24 mouse cellular contexts compared by ENCODE assay signal in the genomic region with DNA sequence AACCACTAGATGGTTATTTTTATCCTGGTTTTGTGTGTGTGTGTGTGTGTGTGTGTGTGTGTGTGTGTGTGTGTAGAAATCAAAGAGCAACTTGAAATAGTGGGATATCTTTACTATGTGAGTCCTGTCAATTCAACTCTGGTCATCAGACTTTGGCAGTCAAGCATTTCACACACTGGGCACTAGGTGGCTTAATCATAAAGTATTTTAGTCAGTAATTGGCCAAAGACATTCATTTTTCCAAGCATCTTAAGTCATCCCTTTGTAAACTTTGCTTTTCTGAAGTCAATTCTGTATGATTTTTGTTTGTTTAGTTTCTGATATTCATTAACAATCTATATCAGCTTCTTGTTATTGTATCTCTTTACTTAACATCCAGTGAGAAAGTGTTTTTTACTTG. TPM values are rescaled to one million over a fixed set of nuclear protein-coding genes. Genes with fewer than 3 reads are reported as not detected.
DNase-seq lines count a peak whose midpoint lies in the region; ATAC-seq and TF ChIP-seq lines count a peak whose summit lies in the region.
"Had no signal": no experiment of that assay in that cellular context is flagged by ENCODE, and none has a peak within 500 bp of the region (broad histone marks: within the 10 kb centered on the region; RNA-seq: fewer than 3 reads in every experiment).

No protein-coding gene starts in this region.

- H3K27ac ChIP-seq in kidney, postnatal 0 days, result no peak overlapping the region
- H3K27ac ChIP-seq in lung, postnatal 0 days (ENCODE audit: low read length), result no peak overlapping the region
- H3K27ac ChIP-seq in embryonic facial prominence, embryonic 10.5 days (replicated peaks), result no peak overlapping the region
- no peak overlapping the region for H3K27ac ChIP-seq in cerebellum, adult 2 months (ENCODE audit: insufficient read depth, low read length)
- H3K27ac ChIP-seq: forebrain, embryonic 10.5 days; heart, embryonic 15.5 days; hindbrain, embryonic 15.5 days; limb, embryonic 13.5 days; liver, embryonic 15.5 days; midbrain, embryonic 12.5 days had no signal

- ATAC-seq in kidney, postnatal 0 days (replicated peaks; ENCODE audit: low FRiP score, low read depth), result no peak
- no peak for ATAC-seq in lung, postnatal 0 days
- ATAC-seq: forebrain, embryonic 16.5 days had no signal

- peak; percentile 33; the same call in 1 of the 2 replicates for TF ChIP-seq CTCF in kidney, postnatal 0 days (IDR thresholded peaks at IDR 0.05; ENCODE audit: low read depth)
- TF ChIP-seq CTCF in lung, postnatal 0 days (IDR thresholded peaks at IDR 0.05), result peak; percentile 31; the same call in 1 of the 2 replicates
- TF ChIP-seq CTCF in cerebellum, adult 2 months (IDR thresholded peaks at IDR 0.05; ENCODE audit: borderline replicate concordance, insufficient read depth, low read depth, low read length), result no peak

- TF ChIP-seq POLR2A in cerebellum, adult 2 months (IDR thresholded peaks at IDR 0.05; ENCODE audit: borderline replicate concordance, insufficient read depth, low read length), result no peak

- TF ChIP-seq EP300 in lung, postnatal 0 days (IDR thresholded peaks at IDR 0.05), result no peak

- peaks cover 45% of the 10 kb centered on the region for H3K36me3 ChIP-seq in kidney, postnatal 0 days (ENCODE audit: insufficient read depth, low read length)
- peaks cover 7% of the 10 kb centered on the region; the same call in 1 of the 2 replicates for H3K36me3 ChIP-seq in lung, postnatal 0 days (ENCODE audit: insufficient read depth, low read length)
- H3K36me3 ChIP-seq in splenic B cell, adult 2 months (ENCODE audit: control insufficient read depth, insufficient read depth, low read length, poor library complexity, severe bottlenecking), result peaks cover 11% of the 10 kb centered on the region; the same call in 1 of the 2 replicates
- H3K36me3 ChIP-seq in embryonic facial prominence, embryonic 10.5 days (replicated peaks), result peaks cover 99% of the 10 kb centered on the region

- no peak overlapping the region for H3K4me2 ChIP-seq in kidney, postnatal 0 days (ENCODE audit: low read length)
- no peak overlapping the region for H3K4me2 ChIP-seq in lung, postnatal 0 days (replicated peaks; ENCODE audit: low read depth, low read length)
- H3K4me2 ChIP-seq: heart, embryonic 15.5 days; hindbrain, embryonic 15.5 days; limb, embryonic 13.5 days; liver, embryonic 15.5 days; midbrain, embryonic 12.5 days had no signal

- H3K4me1 ChIP-seq in kidney, postnatal 0 days (replicated peaks; ENCODE audit: insufficient read depth, low read length), result no peaks in the 10 kb centered on the region
- H3K4me1 ChIP-seq in lung, postnatal 0 days (ENCODE audit: insufficient read depth, low read depth, low read length), result no peaks in the 10 kb centered on the region
- no peaks in the 10 kb centered on the region for H3K4me1 ChIP-seq in embryonic facial prominence, embryonic 10.5 days
- H3K4me1 ChIP-seq in cerebellum, adult 2 months (ENCODE audit: control insufficient read depth, insufficient read depth, low read length), result no peaks in the 10 kb centered on the region
- H3K4me1 ChIP-seq: forebrain, embryonic 10.5 days; heart, embryonic 15.5 days; hindbrain, embryonic 15.5 days; limb, embryonic 13.5 days; liver, embryonic 15.5 days; midbrain, embryonic 12.5 days had no signal

- no peak for DNase-seq in kidney, postnatal 0 days (ENCODE audit: low spot score)
- DNase-seq in kidney, adult 18-20 months, result no peak
- DNase-seq in lung, postnatal 0 days (ENCODE audit: low spot score), result peak; percentile 9
- no peak for DNase-seq in lung, postnatal 36 days
- DNase-seq in NIH3T3 (ENCODE audit: low read depth), result peak; percentile 40
- peak; percentile 15 for DNase-seq in splenic B cell, adult 2 months (ENCODE audit: low read depth, low spot score)
- no peak for DNase-seq in embryonic facial prominence, embryonic 10.5 days (ENCODE audit: low spot score)
- no peak for DNase-seq in cerebellum, adult 2 months
- DNase-seq: adrenal gland, adult 8-10 months; cerebellum, adult 9-11 months; gastrocnemius, postnatal 25 days; heart, postnatal 36 days; kidney, adult 11 months; kidney, postnatal 14 days; layer of hippocampus, postnatal 36 days; lung, postnatal 10 days; right cerebral cortex, postnatal 14 days had no signal

- no peak overlapping the region for H3K4me3 ChIP-seq in kidney, postnatal 0 days (replicated peaks; ENCODE audit: low read depth, low read length)
- no peak overlapping the region for H3K4me3 ChIP-seq in lung, postnatal 0 days (ENCODE audit: low read depth, low read length)
- H3K4me3 ChIP-seq in embryonic facial prominence, embryonic 10.5 days, result no peak overlapping the region
- no peak overlapping the region for H3K4me3 ChIP-seq in cerebellum, adult 2 months (replicated peaks; ENCODE audit: insufficient read depth, low read depth, low read length)
- H3K4me3 ChIP-seq: forebrain, embryonic 10.5 days; heart, embryonic 15.5 days; hindbrain, embryonic 15.5 days; limb, embryonic 13.5 days; liver, embryonic 15.5 days; midbrain, embryonic 12.5 days had no signal

- H3K9ac ChIP-seq in kidney, postnatal 0 days (ENCODE audit: low read depth, low read length), result no peak overlapping the region
- H3K9ac ChIP-seq in lung, postnatal 0 days (replicated peaks; ENCODE audit: low read depth), result no peak overlapping the region
- H3K9ac ChIP-seq: heart, embryonic 15.5 days; hindbrain, embryonic 15.5 days; limb, embryonic 13.5 days; liver, embryonic 15.5 days; midbrain, embryonic 12.5 days had no signal

- no peaks in the 10 kb centered on the region for H3K27me3 ChIP-seq in kidney, postnatal 0 days (ENCODE audit: insufficient read depth, low read length)
- no peaks in the 10 kb centered on the region for H3K27me3 ChIP-seq in lung, postnatal 0 days (replicated peaks; ENCODE audit: insufficient read depth, low read length)
- H3K27me3 ChIP-seq in splenic B cell, adult 2 months (ENCODE audit: control insufficient read depth, insufficient read depth, low read length, poor library complexity, severe bottlenecking), result no peaks in the 10 kb centered on the region
- H3K27me3 ChIP-seq in embryonic facial prominence, embryonic 10.5 days (replicated peaks; ENCODE audit: low read depth, poor library complexity, severe bottlenecking), result no peaks in the 10 kb centered on the region
- H3K27me3 ChIP-seq in cerebellum, adult 2 months (ENCODE audit: control insufficient read depth, insufficient read depth, low read length), result no peaks in the 10 kb centered on the region
- H3K27me3 ChIP-seq: heart, embryonic 15.5 days; hindbrain, embryonic 15.5 days; limb, embryonic 13.5 days; liver, embryonic 15.5 days; midbrain, embryonic 12.5 days had no signal

- no peaks in the 10 kb centered on the region for H3K9me3 ChIP-seq in kidney, postnatal 0 days (replicated peaks; ENCODE audit: low read length)
- H3K9me3 ChIP-seq in lung, postnatal 0 days (ENCODE audit: low read length), result no peaks in the 10 kb centered on the region
- no peaks in the 10 kb centered on the region for H3K9me3 ChIP-seq in embryonic facial prominence, embryonic 10.5 days
- H3K9me3 ChIP-seq: forebrain, embryonic 10.5 days; heart, embryonic 15.5 days; hindbrain, embryonic 15.5 days; limb, embryonic 13.5 days; liver, embryonic 15.5 days; midbrain, embryonic 12.5 days had no signal

RNA-seq across cellular contexts. Expression of gene Nme2, which starts 27.0 kb away (rescaled TPM):
- polyA plus RNA-seq in kidney, postnatal 0 days (2015; fragmentation: Nextera tagmentation; extraction: Ambion mirVana), result 395 and 442 TPM in 2 replicates
- 246 and 280 TPM in 2 replicates for polyA plus RNA-seq in lung, postnatal 0 days (2015; fragmentation: Nextera tagmentation; extraction: Ambion mirVana)
- polyA plus RNA-seq in embryonic facial prominence, embryonic 10.5 days (2016; fragmentation: Nextera tagmentation; extraction: Ambion mirVana), result 138 and 157 TPM in 2 replicates
- 109 and 115 TPM in 2 replicates for polyA plus RNA-seq in cerebellum, adult 2 months (2012; rRNA removed)

RNA-seq across cellular contexts. Expression of gene Gm20390, which starts 39.0 kb away (rescaled TPM):
- polyA plus RNA-seq in kidney, postnatal 0 days (2015; fragmentation: Nextera tagmentation; extraction: Ambion mirVana), result 353 and 385 TPM in 2 replicates
- 91.0 and 120 TPM in 2 replicates for polyA plus RNA-seq in lung, postnatal 0 days (2015; fragmentation: Nextera tagmentation; extraction: Ambion mirVana)
- 532 and 553 TPM in 2 replicates for polyA plus RNA-seq in embryonic facial prominence, embryonic 10.5 days (2016; fragmentation: Nextera tagmentation; extraction: Ambion mirVana)
- polyA plus RNA-seq in cerebellum, adult 2 months (2012; rRNA removed), result 79.6 and 83.2 TPM in 2 replicates

RNA-seq across cellular contexts. Expression of gene Nme1, which starts 39.2 kb away (rescaled TPM):
- polyA plus RNA-seq in kidney, postnatal 0 days (2015; fragmentation: Nextera tagmentation; extraction: Ambion mirVana), result 132 TPM in 2 replicates
- 35.2 and 42.4 TPM in 2 replicates for polyA plus RNA-seq in lung, postnatal 0 days (2015; fragmentation: Nextera tagmentation; extraction: Ambion mirVana)
- polyA plus RNA-seq in embryonic facial prominence, embryonic 10.5 days (2016; fragmentation: Nextera tagmentation; extraction: Ambion mirVana), result 352 and 375 TPM in 2 replicates
- 171 and 198 TPM in 2 replicates for polyA plus RNA-seq in cerebellum, adult 2 months (2012; rRNA removed)

RNA-seq across cellular contexts. Expression of gene Mbtd1, which starts 43.5 kb away (rescaled TPM):
- polyA plus RNA-seq in kidney, postnatal 0 days (2015; fragmentation: Nextera tagmentation; extraction: Ambion mirVana), result 24.3 and 24.9 TPM in 2 replicates
- polyA plus RNA-seq in lung, postnatal 0 days (2015; fragmentation: Nextera tagmentation; extraction: Ambion mirVana), result 11.1 and 12.4 TPM in 2 replicates
- polyA plus RNA-seq in embryonic facial prominence, embryonic 10.5 days (2016; fragmentation: Nextera tagmentation; extraction: Ambion mirVana), result 42.0 and 44.6 TPM in 2 replicates
- polyA plus RNA-seq in cerebellum, adult 2 months (2012; rRNA removed), result 15.1 and 15.6 TPM in 2 replicates

RNA-seq across cellular contexts. Expression of gene Utp18, which starts 43.5 kb away (rescaled TPM):
- 22.4 and 25.9 TPM in 2 replicates for polyA plus RNA-seq in kidney, postnatal 0 days (2015; fragmentation: Nextera tagmentation; extraction: Ambion mirVana)
- 10.4 and 12.1 TPM in 2 replicates for polyA plus RNA-seq in lung, postnatal 0 days (2015; fragmentation: Nextera tagmentation; extraction: Ambion mirVana)
- polyA plus RNA-seq in embryonic facial prominence, embryonic 10.5 days (2016; fragmentation: Nextera tagmentation; extraction: Ambion mirVana), result 34.8 and 37.5 TPM in 2 replicates
- 12.9 and 13.1 TPM in 2 replicates for polyA plus RNA-seq in cerebellum, adult 2 months (2012; rRNA removed)

Comparison
In these comparisons a context has a peak if more than half of its experiments do, and no peak if none do; other contexts are left out.
1. DNase-seq: peak in lung, postnatal 0 days (single experiment), NIH3T3 (single experiment) and splenic B cell, adult 2 months (single experiment); none in kidney, postnatal 0 days (single experiment), kidney, adult 18-20 months (single experiment), lung, postnatal 36 days (single experiment), embryonic facial prominence, embryonic 10.5 days (single experiment) and cerebellum, adult 2 months (0 of 2).